Mouse (Mus musculus) heart, postnatal 36 days (tissue): ENCODE data around the gene Tas1r2. TPM values are rescaled to one million over a fixed set of nuclear protein-coding genes. Genes with fewer than 3 reads are reported as not detected.

ENCODE experiments used
- DNase-seq, 2 experiments: peaks; one replicate each; pipeline ENCODE4 v3.0.0; 2021 to 2022
- intact Hi-C: fragments of 180-260 bp; cut with DNase I; formaldehyde crosslinking; loops from one replicate; pipeline ENCODE4 v1.15.1; 2025
- total RNA-seq, 2 experiments: library from RNA; stranded (reverse); gene quantifications; 2 replicates each; pipeline ENCODE4 v1.2.3; 2021

Tas1r2 gene
- total RNA-seq: not detected

GRCm38 (mm10) chr4:139653238-139653637, at the start of gene Tas1r2:
Gene Tas1r2 (plus strand): TSS chr4:139653538.
- intact Hi-C loops: no loop called here
- DNase-seq: no peak

- no peak for DNase-seq
- intact Hi-C loops: no loop called here
These were observed 48.1 kb upstream of the Tas1r2 start for GRCm38 (mm10) chr4:139605216-139605615.

GRCm38 (mm10) chr4:139606732-139607131, 46.6 kb upstream of the Tas1r2 start:
- DNase-seq: no peak
- intact Hi-C loops: no loop called here

GRCm38 (mm10) chr4:139608975-139609374, 44.4 kb upstream of the Tas1r2 start:
- DNase-seq: no peak
- intact Hi-C loops: no loop called here

GRCm38 (mm10) chr4:139610954-139611353, 42.4 kb upstream of the Tas1r2 start:
- DNase-seq: no peak
- intact Hi-C loops: loop anchor here (1.0 to 2.0 kb wide), 2 partner anchors 36 to 141 kb away; no protein-coding TSS in a partner anchor

GRCm38 (mm10) chr4:139611542-139611953, 41.8 kb upstream of the Tas1r2 start:
- intact Hi-C loops: loop anchor here (1.0 to 2.0 kb wide), 2 partner anchors 37 to 141 kb away; no protein-coding TSS in a partner anchor
- DNase-seq: peak; percentile 89 to 90

- DNase-seq: no peak
- intact Hi-C loops: no loop called here
These were observed 38.6 kb upstream of the Tas1r2 start for GRCm38 (mm10) chr4:139614524-139615260.

- intact Hi-C loops: no loop called here
- DNase-seq: peak; percentile 36 to 53
These were observed 36.9 kb upstream of the Tas1r2 start for GRCm38 (mm10) chr4:139616276-139617000.

- intact Hi-C loops: no loop called here
- no peak for DNase-seq
These were observed 36.4 kb upstream of the Tas1r2 start for GRCm38 (mm10) chr4:139617001-139617364.

GRCm38 (mm10) chr4:139619765-139620164, 33.6 kb upstream of the Tas1r2 start:
- intact Hi-C loops: no loop called here
- no peak for DNase-seq

GRCm38 (mm10) chr4:139622373-139623282, 30.7 kb upstream of the Tas1r2 start, which contains the start of gene Aldh4a1:
Gene Aldh4a1 (plus strand): TSS chr4:139622866.
- intact Hi-C loops: loop anchor here (2.0 kb wide), 1 partner anchor 48 kb away; no protein-coding TSS in a partner anchor
- peak; percentile 82 to 89 for DNase-seq

GRCm38 (mm10) chr4:139623434-139624115, 29.8 kb upstream of the Tas1r2 start:
- no peak for DNase-seq
- intact Hi-C loops: loop anchor here (2.0 kb wide), 1 partner anchor 49 kb away; no protein-coding TSS in a partner anchor

- no peak for DNase-seq
- intact Hi-C loops: no loop called here
These were observed 29.2 kb upstream of the Tas1r2 start for GRCm38 (mm10) chr4:139624116-139624489.

- intact Hi-C loops: no loop called here
- no peak for DNase-seq
These were observed 28.6 kb upstream of the Tas1r2 start for GRCm38 (mm10) chr4:139624706-139625105.

GRCm38 (mm10) chr4:139627361-139627760, 26.0 kb upstream of the Tas1r2 start:
- no peak for DNase-seq
- intact Hi-C loops: no loop called here

- intact Hi-C loops: no loop called here
- no peak for DNase-seq
These were observed 23.2 kb upstream of the Tas1r2 start for GRCm38 (mm10) chr4:139630171-139630570.

GRCm38 (mm10) chr4:139631141-139631540, 22.2 kb upstream of the Tas1r2 start:
- DNase-seq: no peak
- intact Hi-C loops: no loop called here

- DNase-seq: no peak
- intact Hi-C loops: no loop called here
These were observed 21.6 kb upstream of the Tas1r2 start for GRCm38 (mm10) chr4:139631569-139632253.

- DNase-seq: no peak
- intact Hi-C loops: no loop called here
These were observed 21.1 kb upstream of the Tas1r2 start for GRCm38 (mm10) chr4:139632254-139632580.

- intact Hi-C loops: loop anchor here (1.0 to 2.0 kb wide), 2 partner anchors 24 to 166 kb away; no protein-coding TSS in a partner anchor
- peak; percentile 74 to 85 for DNase-seq
These were observed 17.0 kb upstream of the Tas1r2 start for GRCm38 (mm10) chr4:139636373-139636772.
